Mouse (Mus musculus) embryonic facial prominence, embryonic 13.5 days (tissue): ENCODE measurements around the gene Trpc5. TPM values are rescaled to one million over a fixed set of nuclear protein-coding genes. Genes with fewer than 3 reads are reported as not detected.

ENCODE experiments used
- ATAC-seq: fragments of 200-750 bp; cut with Nextera tagmentation; 2 replicates; pipeline ENCODE4 v1.8.0; 2017; ENCODE audit warnings: low read depth; ENCODE audit not compliant: insufficient number of reproducible peaks, insufficient read depth, low FRiP score, low TSS enrichment
- H3K27ac ChIP-seq: fragments of 300-500 bp; sonication (generic); 2 replicates; pipeline ENCODE4 v1.5.1; 2015; ENCODE audit warnings: moderate library complexity, mild to moderate bottlenecking, inconsistent platforms
- H3K27me3 ChIP-seq: fragments of 300-500 bp; sonication (generic); 2 replicates; pipeline ENCODE4 v1.6.1; 2015; ENCODE audit warnings: mild to moderate bottlenecking, inconsistent platforms
- H3K36me3 ChIP-seq: fragments of 300-500 bp; sonication (generic); 2 replicates; pipeline ENCODE4 v1.6.1; 2015; ENCODE audit warnings: mild to moderate bottlenecking, inconsistent platforms
- H3K4me1 ChIP-seq: fragments of 300-500 bp; sonication (generic); 2 replicates; pipeline ENCODE4 v1.6.1; 2015; ENCODE audit warnings: inconsistent platforms
- H3K4me2 ChIP-seq: fragments of 300-500 bp; sonication (generic); 2 replicates; pipeline ENCODE4 v1.6.1; 2015; ENCODE audit warnings: moderate library complexity, mild to moderate bottlenecking, inconsistent platforms
- H3K4me3 ChIP-seq: fragments of 300-500 bp; sonication (generic); 2 replicates; pipeline ENCODE4 v1.5.1; 2015; ENCODE audit warnings: mild to moderate bottlenecking, inconsistent platforms
- H3K9ac ChIP-seq: fragments of 300-500 bp; sonication (generic); 2 replicates; pipeline ENCODE4 v1.6.1; 2015; ENCODE audit warnings: mild to moderate bottlenecking, inconsistent platforms
- H3K9me3 ChIP-seq: fragments of 300-500 bp; sonication (generic); 2 replicates; pipeline ENCODE4 v1.6.1; 2016; ENCODE audit warnings: inconsistent platforms
- WGBS: fragments of 180-500 bp; shearing (Covaris S2); methylation state at CpG from one replicate; pipeline ENCODE4 v1.1.7; 2015; ENCODE audit warnings: mixed read lengths; 5-methylcytosine and 5-hydroxymethylcytosine counted together
- polyA plus RNA-seq: library from polyadenylated mRNA; unstranded; fragments of >200 nt; fragmentation: Nextera tagmentation; extraction: Ambion mirVana; gene quantifications from 2 replicates; pipeline ENCODE4 v1.2.1, GENCODE M21; 2015

Gene Trpc5
- 0.17 and 0.34 TPM in 2 replicates for polyA plus RNA-seq

DNA sequence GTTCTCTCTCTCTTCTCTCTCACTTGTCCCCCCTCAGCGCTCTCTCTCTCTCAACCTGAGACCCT is at the start of gene Trpc5:
Trpc5 (minus strand) TSS at position 39 of the 65 bp plus-strand sequence.
- Histone ChIP-seq H3K9ac (peak within 1 kb of the TSS; percentile 40), H3K4me3 (peak within 1 kb of the TSS; percentile 43), H3K4me2 (peak within 1 kb of the TSS; percentile 72), H3K27me3 (peaks cover 75% of the 10 kb centered on the region), H3K36me3 (no peaks in the 10 kb centered on the region), H3K4me1 (0 out of 2 replicates have a peak, but pooled peaks cover 3% of the 10 kb centered on the region), H3K27ac (no peak within 1 kb of the TSS), H3K9me3 (no peaks in the 10 kb centered on the region)
- no peak for ATAC-seq
- 22% methylated on average over 1 of the region's 1 CpGs for WGBS

DNA sequence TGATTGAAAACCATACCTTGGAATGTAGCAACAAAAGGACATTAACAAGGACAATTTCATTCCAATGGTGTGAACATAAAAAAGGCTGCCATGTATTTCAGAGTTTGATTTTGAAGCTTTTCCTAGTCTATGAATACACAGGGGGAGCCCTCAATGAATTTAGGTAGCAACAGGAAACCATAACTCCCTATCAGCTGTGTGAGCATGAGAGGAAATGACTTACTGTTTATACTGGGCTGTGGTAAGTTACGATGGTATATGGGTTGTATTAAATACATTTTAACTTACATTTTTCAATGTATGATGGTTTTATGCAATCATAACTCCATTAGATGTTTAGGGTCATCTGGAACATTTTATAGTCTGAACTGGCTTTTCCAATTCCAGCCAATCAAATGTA is 28.4 kb upstream of the Trpc5 start:
- Histone ChIP-seq H3K36me3 (no peaks in the 10 kb centered on the region), H3K27ac (no peak overlapping the region), H3K9ac (no peak overlapping the region), H3K4me1 (no peaks in the 10 kb centered on the region), H3K4me3 (no peak overlapping the region), H3K27me3 (no peaks in the 10 kb centered on the region), H3K9me3 (no peaks in the 10 kb centered on the region), H3K4me2 (no peak overlapping the region)
- no peak for ATAC-seq
- WGBS: 75% methylated on average over 1 of the region's 1 CpGs

DNA sequence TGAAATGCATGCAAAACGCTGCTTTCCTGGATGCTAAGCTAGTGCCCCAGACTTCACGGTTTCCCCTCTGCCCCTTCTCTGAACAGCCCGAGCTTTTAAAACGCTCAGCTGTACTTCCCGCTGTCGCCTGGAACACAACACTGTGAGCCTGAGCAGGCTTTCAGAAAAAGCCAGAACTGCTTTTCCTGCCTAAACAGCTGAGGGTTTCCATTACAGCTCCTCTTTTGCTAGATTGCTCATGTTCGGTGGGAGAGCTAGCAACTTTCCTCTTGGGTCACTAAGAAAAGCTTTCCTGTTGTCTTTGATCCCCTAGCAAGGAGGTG is 1.8 kb upstream of the Trpc5 start:
- Histone ChIP-seq H3K9ac (no peak overlapping the region), H3K27ac (no peak overlapping the region), H3K4me3 (peak overlapping the region; percentile 43), H3K9me3 (no peaks in the 10 kb centered on the region), H3K36me3 (no peaks in the 10 kb centered on the region), H3K4me2 (peak overlapping the region; percentile 72), H3K27me3 (peaks cover 69% of the 10 kb centered on the region), H3K4me1 (0 out of 2 replicates have a peak, but pooled peaks cover 3% of the 10 kb centered on the region)
- WGBS: 20% methylated on average over 7 of the region's 7 CpGs
- ATAC-seq: no peak

DNA sequence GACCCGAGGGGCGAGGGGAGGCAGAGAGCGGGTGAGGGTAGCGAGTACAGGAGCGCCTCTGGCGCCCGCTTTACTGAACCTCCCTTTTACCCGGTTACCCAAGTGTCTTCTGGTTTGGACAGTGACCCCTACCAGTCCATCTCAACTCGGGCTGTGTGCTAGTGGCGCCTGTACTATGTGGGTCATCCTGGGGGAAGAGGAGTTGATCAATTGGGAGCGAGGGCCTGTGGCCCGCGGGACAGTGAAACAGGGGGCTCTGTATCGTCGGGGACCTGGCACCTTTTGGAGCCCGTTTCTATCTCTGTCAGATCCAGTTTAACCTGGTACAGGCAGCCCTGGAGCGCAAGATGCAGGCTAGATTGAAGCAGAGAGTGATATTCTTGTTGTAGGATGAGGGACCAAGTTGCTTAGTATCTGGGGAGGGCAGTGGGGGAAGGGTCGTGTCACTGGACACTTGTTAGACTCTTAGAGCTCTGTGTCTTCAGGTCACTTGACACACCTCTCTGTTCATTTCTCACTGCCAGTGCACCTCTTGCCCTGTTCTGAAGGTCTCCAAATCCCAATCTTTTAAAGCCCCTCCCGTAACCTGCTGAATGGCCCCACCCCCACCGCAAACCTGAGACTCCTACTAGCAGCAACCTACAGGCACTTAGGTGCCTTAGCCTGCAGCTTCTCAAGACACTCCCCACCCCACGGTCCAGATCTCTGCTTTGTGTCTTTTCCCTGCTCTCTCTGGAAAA is 1.3 kb upstream of the Trpc5 start:
- WGBS: 15% methylated on average over 20 of the region's 21 CpGs
- peak overlapping the region; percentile 40; the same call in 1 of the 2 replicates for H3K9ac ChIP-seq
- no peaks in the 10 kb centered on the region for H3K9me3 ChIP-seq
- H3K4me1 ChIP-seq: 0 out of 2 replicates have a peak, but pooled peaks cover 3% of the 10 kb centered on the region
- no peaks in the 10 kb centered on the region for H3K36me3 ChIP-seq
- peak; percentile 56; the same call in 1 of the 2 replicates for ATAC-seq
- H3K4me3 ChIP-seq: peak overlapping the region; percentile 43
- H3K27ac ChIP-seq: no peak overlapping the region
- H3K27me3 ChIP-seq: peaks cover 73% of the 10 kb centered on the region
- H3K4me2 ChIP-seq: peak overlapping the region; percentile 72

DNA sequence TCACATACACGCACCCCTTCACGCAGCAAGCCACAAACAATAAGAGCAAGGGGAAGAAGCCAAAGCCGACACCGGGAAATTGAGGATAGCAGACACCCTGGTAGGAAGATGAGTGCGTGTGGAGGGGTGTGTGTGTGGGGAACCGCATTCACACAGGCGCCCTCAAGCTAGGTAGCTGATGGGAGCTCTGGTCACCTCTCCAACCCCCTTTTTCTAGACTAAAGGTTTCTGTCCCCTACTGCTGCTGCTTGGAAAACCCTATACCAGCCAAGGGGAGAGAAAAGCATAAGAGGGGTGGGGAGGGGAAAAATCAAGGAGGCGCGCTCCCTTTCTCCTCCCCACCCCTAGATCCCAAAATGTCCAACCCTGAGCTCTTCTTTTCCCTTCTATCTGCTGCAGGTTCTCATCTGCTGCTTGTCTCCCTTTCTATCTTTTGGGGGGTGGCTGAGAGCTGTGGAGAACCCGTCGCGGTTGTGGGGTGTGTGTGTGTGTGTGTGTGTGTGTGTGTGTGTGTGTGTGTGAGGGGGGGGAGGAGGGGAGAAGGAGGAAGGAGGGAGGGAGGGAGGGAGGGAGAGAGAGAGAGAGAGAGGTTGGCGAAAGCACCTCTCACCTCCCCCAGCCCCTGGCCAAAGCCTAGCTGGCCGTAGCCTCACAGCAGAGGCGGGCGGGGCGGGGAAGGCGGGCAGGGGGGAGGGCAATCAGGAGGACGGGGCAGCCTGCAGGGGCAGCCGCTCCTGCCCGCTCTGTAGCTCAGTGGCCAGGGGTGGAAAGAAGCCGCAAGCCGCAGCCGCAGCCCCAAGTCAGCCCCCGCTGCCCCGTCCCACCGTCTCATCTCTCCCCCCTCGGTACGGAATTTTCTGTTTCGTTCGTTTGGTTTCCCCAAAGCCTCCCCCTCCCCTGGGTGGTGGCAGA is 483 bp upstream of the Trpc5 start, which contains the start of gene Rtl4:
Rtl4 (plus strand) TSS at position 701 of the 912 bp plus-strand sequence.
- peak; percentile 67; the same call in 1 of the 2 replicates for ATAC-seq
- Histone ChIP-seq H3K27ac (no peak within 1 kb of the TSS), H3K4me2 (peak within 1 kb of the TSS; percentile 72), H3K9ac (peak within 1 kb of the TSS; percentile 40), H3K4me1 (0 out of 2 replicates have a peak, but pooled peaks cover 3% of the 10 kb centered on the region), H3K36me3 (no peaks in the 10 kb centered on the region), H3K4me3 (peak within 1 kb of the TSS; percentile 43), H3K9me3 (no peaks in the 10 kb centered on the region), H3K27me3 (peaks cover 75% of the 10 kb centered on the region)
- WGBS: 20% methylated on average over 17 of the region's 31 CpGs

DNA sequence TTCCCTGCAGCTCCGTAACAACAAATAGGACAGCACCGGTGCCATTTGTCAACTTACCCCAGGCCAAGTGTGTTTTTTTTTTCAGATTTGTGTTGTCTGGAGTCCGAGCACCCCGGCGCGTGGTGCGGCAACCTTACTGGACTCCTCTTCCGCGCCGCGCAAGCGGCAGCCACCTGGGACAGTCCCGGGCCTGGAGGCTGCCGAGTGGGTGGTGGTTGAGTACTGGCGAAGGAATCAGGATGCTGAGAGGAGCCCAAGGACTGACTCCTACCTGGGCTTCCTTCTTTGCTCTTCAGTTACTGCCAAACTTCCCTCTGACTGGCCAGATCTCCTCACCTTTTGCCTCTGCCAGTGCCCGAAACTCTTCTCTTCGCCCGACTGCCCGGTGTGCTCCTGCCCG is 238 bp downstream of the Trpc5 start:
- H3K9ac ChIP-seq: 0 out of 2 replicates have a peak overlapping the region, but pooled peaks have one; percentile 11
- peaks cover 75% of the 10 kb centered on the region for H3K27me3 ChIP-seq
- H3K4me3 ChIP-seq: peak overlapping the region; percentile 43
- H3K9me3 ChIP-seq: no peaks in the 10 kb centered on the region
- no peak overlapping the region for H3K27ac ChIP-seq
- WGBS: 33% methylated on average over 20 of the region's 20 CpGs
- no peak for ATAC-seq
- no peaks in the 10 kb centered on the region for H3K36me3 ChIP-seq
- H3K4me1 ChIP-seq: 0 out of 2 replicates have a peak, but pooled peaks cover 3% of the 10 kb centered on the region
- H3K4me2 ChIP-seq: peak overlapping the region; percentile 72

DNA sequence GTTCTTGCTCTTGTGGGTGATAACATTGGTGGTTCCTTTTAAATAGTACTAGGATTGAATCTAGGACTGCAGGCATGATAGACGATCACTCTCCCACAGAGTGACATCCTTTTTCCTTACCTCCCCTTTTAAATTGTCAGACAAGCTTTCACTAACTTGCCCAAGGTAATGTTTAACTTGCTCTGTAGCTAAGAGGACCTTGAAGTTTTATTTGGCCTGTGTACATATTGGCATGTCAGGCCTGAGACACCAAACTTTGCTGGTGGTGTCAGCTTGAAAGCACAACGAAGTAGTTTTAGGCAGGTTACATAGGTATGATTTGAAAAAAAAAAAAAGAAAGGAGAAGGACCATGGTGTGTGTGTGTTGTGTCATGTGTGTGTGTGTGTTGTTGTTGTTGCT is 35.8 kb downstream of the Trpc5 start:
- Histone ChIP-seq H3K4me1 (no peaks in the 10 kb centered on the region), H3K4me2 (no peak overlapping the region), H3K9ac (no peak overlapping the region), H3K36me3 (no peaks in the 10 kb centered on the region), H3K4me3 (no peak overlapping the region), H3K9me3 (no peaks in the 10 kb centered on the region), H3K27ac (no peak overlapping the region), H3K27me3 (no peaks in the 10 kb centered on the region; the same call in 1 of the 2 replicates)
- ATAC-seq: no peak
- 76% methylated on average over 2 of the region's 2 CpGs for WGBS

DNA sequence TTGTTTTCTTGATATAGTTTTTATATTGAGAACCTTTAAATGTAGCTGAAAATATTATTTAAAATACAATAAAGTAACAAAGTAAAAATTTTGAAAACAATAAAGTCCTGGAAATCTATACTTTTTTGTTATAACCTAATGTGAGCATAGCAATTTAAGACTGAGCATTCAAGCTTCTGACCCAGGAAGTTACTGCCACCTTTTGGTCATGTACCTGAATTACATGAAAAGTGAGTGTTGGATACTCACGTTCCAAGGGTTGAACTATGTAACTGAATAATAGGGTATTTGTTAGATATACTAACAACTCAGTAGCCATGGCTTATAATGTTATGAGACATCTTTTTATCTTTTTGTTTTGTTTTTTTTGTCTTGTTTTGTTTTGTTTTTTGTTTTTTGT is 42.6 kb downstream of the Trpc5 start:
- H3K4me2 ChIP-seq: no peak overlapping the region
- no peak overlapping the region for H3K9ac ChIP-seq
- no peak overlapping the region for H3K4me3 ChIP-seq
- no peak for ATAC-seq
- H3K27ac ChIP-seq: no peak overlapping the region
- no peaks in the 10 kb centered on the region for H3K4me1 ChIP-seq
- H3K9me3 ChIP-seq: no peaks in the 10 kb centered on the region
- 31% methylated on average over 1 of the region's 1 CpGs for WGBS
- H3K27me3 ChIP-seq: peaks cover 3% of the 10 kb centered on the region; the same call in 1 of the 2 replicates
- H3K36me3 ChIP-seq: no peaks in the 10 kb centered on the region

DNA sequence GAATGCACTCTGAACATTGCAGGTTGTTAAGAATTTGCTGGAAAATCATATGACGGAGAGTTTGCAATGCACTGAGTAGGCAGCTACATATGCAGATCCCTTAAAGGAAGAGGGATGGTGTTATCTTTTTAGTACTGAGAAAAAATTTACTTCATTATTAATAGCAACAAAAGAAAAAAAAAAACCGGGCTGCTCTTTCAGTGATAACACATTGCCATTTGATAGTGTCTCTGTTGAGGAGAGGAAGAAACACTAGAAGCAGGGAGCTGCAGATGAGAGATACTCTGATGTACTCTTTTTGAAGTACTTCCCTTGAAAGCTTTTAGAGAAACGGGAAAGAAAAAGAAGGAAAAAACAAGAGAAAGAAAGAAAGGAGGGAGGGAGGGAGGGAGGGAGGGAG is 43.2 kb downstream of the Trpc5 start:
- no peaks in the 10 kb centered on the region for H3K9me3 ChIP-seq
- H3K27me3 ChIP-seq: peaks cover 3% of the 10 kb centered on the region; the same call in 1 of the 2 replicates
- H3K4me1 ChIP-seq: no peaks in the 10 kb centered on the region
- H3K9ac ChIP-seq: no peak overlapping the region
- ATAC-seq: no peak
- no peak overlapping the region for H3K4me2 ChIP-seq
- H3K27ac ChIP-seq: no peak overlapping the region
- no peak overlapping the region for H3K4me3 ChIP-seq
- WGBS: 63% methylated on average over 3 of the region's 3 CpGs
- no peaks in the 10 kb centered on the region for H3K36me3 ChIP-seq

DNA sequence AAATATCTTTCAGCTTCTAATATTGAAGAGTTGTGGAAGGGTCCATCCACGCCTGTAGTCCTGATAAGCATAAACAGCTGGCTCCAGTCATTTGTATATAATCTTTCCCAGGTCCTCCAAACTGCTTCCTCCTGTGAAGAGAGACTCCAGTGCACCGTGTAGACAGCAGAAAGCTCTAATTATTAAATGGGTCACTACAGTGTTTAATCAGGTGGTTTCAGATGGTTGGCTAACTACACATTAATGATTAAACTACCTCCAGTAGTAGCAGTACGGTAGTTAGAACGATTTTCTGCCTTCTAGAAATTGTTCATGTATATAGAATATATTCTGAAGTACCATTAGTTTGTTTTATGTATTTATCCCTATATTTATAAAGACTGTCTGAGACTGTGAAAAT is 75.2 kb downstream of the Trpc5 start:
- Histone ChIP-seq H3K4me3 (no peak overlapping the region), H3K27ac (no peak overlapping the region), H3K36me3 (no peaks in the 10 kb centered on the region), H3K4me1 (no peaks in the 10 kb centered on the region), H3K9ac (no peak overlapping the region), H3K27me3 (no peaks in the 10 kb centered on the region), H3K9me3 (no peaks in the 10 kb centered on the region), H3K4me2 (no peak overlapping the region)
- no peak for ATAC-seq
- WGBS: 48% methylated on average over 4 of the region's 4 CpGs

DNA sequence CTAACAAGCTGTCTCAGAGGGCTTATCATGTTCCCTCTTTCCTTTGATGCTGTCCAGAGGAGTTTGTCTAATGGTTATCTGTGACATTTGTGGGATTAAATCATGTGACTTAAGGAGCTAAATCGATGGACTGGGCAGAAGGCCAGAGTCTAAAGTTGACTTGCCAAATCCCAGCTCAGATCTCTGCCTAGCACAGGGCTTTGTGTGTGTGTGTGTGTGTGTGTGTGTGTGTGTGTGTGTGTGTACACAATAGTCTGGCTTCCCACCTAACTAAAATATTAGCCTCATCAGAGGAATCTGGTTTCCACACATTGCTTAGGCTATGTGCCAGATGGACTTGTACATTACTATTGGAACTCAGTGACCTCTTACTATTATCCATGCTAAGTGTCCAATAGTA is 151.5 kb downstream of the Trpc5 start:
- no peaks in the 10 kb centered on the region for H3K27me3 ChIP-seq
- H3K4me2 ChIP-seq: no peak overlapping the region
- no peak for ATAC-seq
- H3K9ac ChIP-seq: no peak overlapping the region
- WGBS: 27% methylated on average over 1 of the region's 1 CpGs
- H3K4me3 ChIP-seq: no peak overlapping the region
- H3K36me3 ChIP-seq: no peaks in the 10 kb centered on the region
- H3K27ac ChIP-seq: no peak overlapping the region
- no peaks in the 10 kb centered on the region for H3K9me3 ChIP-seq
- no peaks in the 10 kb centered on the region for H3K4me1 ChIP-seq

DNA sequence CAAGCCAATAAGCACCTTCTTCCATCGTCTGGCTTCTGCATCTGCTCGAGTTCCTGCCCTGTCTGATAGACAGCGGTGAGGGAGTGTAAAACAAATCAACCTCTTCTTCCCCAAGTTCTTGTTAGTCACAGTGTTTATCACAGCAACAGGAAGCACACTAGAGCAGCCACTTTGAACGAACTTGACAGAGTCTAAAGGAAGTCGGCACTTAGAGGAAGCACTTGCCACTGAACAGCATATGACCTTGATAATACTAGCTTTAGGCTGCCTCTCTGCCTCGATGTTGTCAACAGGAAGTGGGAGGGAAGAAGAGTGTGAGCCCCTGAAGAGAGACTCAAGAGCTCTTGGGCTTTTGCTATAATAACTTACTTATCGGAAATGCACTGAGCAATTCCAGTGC is 161.9 kb downstream of the Trpc5 start:
- Histone ChIP-seq H3K27me3 (peaks cover 11% of the 10 kb centered on the region), H3K36me3 (no peaks in the 10 kb centered on the region), H3K9me3 (no peaks in the 10 kb centered on the region), H3K9ac (no peak overlapping the region), H3K4me2 (no peak overlapping the region), H3K27ac (no peak overlapping the region), H3K4me1 (no peaks in the 10 kb centered on the region), H3K4me3 (no peak overlapping the region)
- no peak for ATAC-seq
- 71% methylated on average over 7 of the region's 7 CpGs for WGBS
